Mouse (Mus musculus) liver, adult 2 months (tissue): ENCODE data around the gene Hamp.

Experiments used
- CTCF ChIP-seq: fragments of 200-500 bp; IDR thresholded peaks from 2 replicates; pipeline ENCODE4 v1.5.1; 2011; ENCODE audit warnings: low read depth, low read length, control low read depth
- POLR2A ChIP-seq: fragments of 200-500 bp; IDR thresholded peaks from 2 replicates; pipeline ENCODE4 v1.6.1; 2011; ENCODE audit warnings: low read length, control low read depth; ENCODE audit not compliant: insufficient read depth; ENCODE audit errors: extremely low read depth

DNA sequence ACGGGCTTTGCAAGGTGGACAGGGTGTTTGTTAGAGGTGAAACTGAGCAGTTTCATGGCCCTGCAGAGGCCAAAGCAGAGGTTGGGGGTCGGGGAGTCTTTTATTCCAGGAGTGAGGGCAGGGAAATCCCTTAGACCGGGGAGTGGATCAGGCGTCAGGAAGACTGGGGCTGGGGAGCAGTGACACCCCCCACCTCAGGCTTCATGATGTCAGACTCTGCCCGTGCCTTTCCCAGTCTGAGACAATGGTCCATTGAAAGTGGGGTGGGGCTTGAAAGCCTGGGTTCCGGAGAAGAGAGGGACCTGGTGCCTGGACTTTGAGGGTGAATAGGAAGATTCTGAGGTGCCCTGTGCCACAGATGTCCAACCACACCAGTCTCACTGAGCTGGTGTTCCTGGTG, 27.1 kb downstream of the Hamp start:
- no peak for TF ChIP-seq CTCF
- TF ChIP-seq POLR2A, result no peak
